Mouse (Mus musculus) large intestine, adult 2 months (tissue): ENCODE data around the gene Ryk. TPM values are rescaled to one million over a fixed set of nuclear protein-coding genes. Genes with fewer than 3 reads are reported as not detected.
A peak's percentile ranks its signal among the peaks of the same experiment; 100 is the strongest.
"Not testable (repeated sequence)": the region's sequence is repeated elsewhere in the genome, so short reads cannot be mapped to it uniquely, and the experiment has no call there.

Source experiments
- DNase-seq: peaks from one replicate; pipeline ENCODE4 v3.0.0-alpha.2; 2012; ENCODE audit warnings: low read depth, low spot score
- WGBS: fragments of 180-500 bp; shearing (Covaris S2); methylation state at CpG from one replicate; pipeline ENCODE4 v1.1.7; 2018; 5-methylcytosine and 5-hydroxymethylcytosine counted together
- polyA plus RNA-seq: library from polyadenylated mRNA; depleted of rRNA; stranded (reverse); fragments of >200 nt; gene quantifications from 2 replicates; pipeline ENCODE4 v1.2.3, GENCODE M21; 2012

Gene Ryk
- polyA plus RNA-seq, 1 experiment: 46.8 TPM

GRCm38 (mm10) chr9:102892480-102893355 is 58.0 kb downstream of the Ryk start:
- no peak for DNase-seq
- WGBS: 84% methylated on average over 7 of the region's 7 CpGs

- DNase-seq: no peak
- WGBS: 91% methylated on average over 11 of the region's 11 CpGs
These were observed 58.7 kb downstream of the Ryk start for GRCm38 (mm10) chr9:102893356-102893870.

GRCm38 (mm10) chr9:102899916-102900315 is 65.2 kb downstream of the Ryk start:
- 90% methylated on average over 6 of the region's 6 CpGs for WGBS
- DNase-seq: no peak

GRCm38 (mm10) chr9:102902308-102902707 is 67.6 kb downstream of the Ryk start:
- DNase-seq: no peak
- WGBS: 89% methylated on average over 7 of the region's 7 CpGs

- DNase-seq: peak; percentile 35
- 32% methylated on average over 6 of the region's 6 CpGs for WGBS
These were observed 70.2 kb downstream of the Ryk start for GRCm38 (mm10) chr9:102904952-102905351.

GRCm38 (mm10) chr9:102906781-102907180 is 72.1 kb downstream of the Ryk start:
- no peak for DNase-seq
- WGBS: 92% methylated on average over 12 of the region's 12 CpGs

GRCm38 (mm10) chr9:102907521-102908246 is 73.0 kb downstream of the Ryk start:
- no peak for DNase-seq
- WGBS: 88% methylated on average over 11 of the region's 11 CpGs

- DNase-seq: no peak
- WGBS: 94% methylated on average over 3 of the region's 3 CpGs
These were observed 76.8 kb downstream of the Ryk start for GRCm38 (mm10) chr9:102911526-102911925.

GRCm38 (mm10) chr9:102912516-102913035 is 77.9 kb downstream of the Ryk start:
- WGBS: 92% methylated on average over 10 of the region's 10 CpGs

GRCm38 (mm10) chr9:102913597-102913996 is 78.9 kb downstream of the Ryk start:
- not testable (repeated sequence) for DNase-seq
- 92% methylated on average over 3 of the region's 3 CpGs for WGBS

More at GRCm38 (mm10) chr9:102912516-102913035, 77.9 kb downstream of the Ryk start:
- DNase-seq: no peak

GRCm38 (mm10) chr9:102914583-102914982 is 79.9 kb downstream of the Ryk start:
- no peak for DNase-seq
- 27% methylated on average over 1 of the region's 1 CpGs for WGBS

- DNase-seq: no peak
- 77% methylated on average over 3 of the region's 3 CpGs for WGBS
These were observed 80.7 kb downstream of the Ryk start for GRCm38 (mm10) chr9:102915292-102915854.

GRCm38 (mm10) chr9:102916076-102916475 is 81.4 kb downstream of the Ryk start:
- DNase-seq: no peak
- 90% methylated on average over 7 of the region's 7 CpGs for WGBS

- DNase-seq: no peak
- WGBS: 85% methylated on average over 8 of the region's 8 CpGs
These were observed 82.9 kb downstream of the Ryk start for GRCm38 (mm10) chr9:102917532-102918129.

GRCm38 (mm10) chr9:102919486-102919885 is 84.8 kb downstream of the Ryk start:
- WGBS: 63% methylated on average over 5 of the region's 5 CpGs
- no peak for DNase-seq

GRCm38 (mm10) chr9:102921791-102922190 is 87.1 kb downstream of the Ryk start:
- 85% methylated on average over 13 of the region's 13 CpGs for WGBS
- DNase-seq: no peak

- WGBS: 94% methylated on average over 7 of the region's 7 CpGs
- DNase-seq: no peak
These were observed 88.2 kb downstream of the Ryk start for GRCm38 (mm10) chr9:102922866-102923434.

GRCm38 (mm10) chr9:102923836-102924235 is 89.1 kb downstream of the Ryk start:
- 48% methylated on average over 11 of the region's 11 CpGs for WGBS

GRCm38 (mm10) chr9:102924627-102925316 is 90.1 kb downstream of the Ryk start:
- WGBS: 69% methylated on average over 15 of the region's 15 CpGs
- no peak for DNase-seq

More at GRCm38 (mm10) chr9:102923836-102924235, 89.1 kb downstream of the Ryk start:
- no peak for DNase-seq
